Mouse (Mus musculus) CD4-positive, CD25-positive, alpha-beta regulatory T cell, adult 4 months (primary cell): ENCODE data around the gene Itm2b. TPM values are rescaled to one million over a fixed set of nuclear protein-coding genes. Genes with fewer than 3 reads are reported as not detected.

ENCODE experiments used
- ATAC-seq: one replicate; pipeline ENCODE4 v1.8.0; 2017
- polyA plus RNA-seq, 2 experiments: library from polyadenylated mRNA; unstranded; fragments of 100-300 nt; shearing (Covaris generic); gene quantifications; one replicate each; pipeline ENCODE4 v1.2.1; 2017

Gene Itm2b
- polyA plus RNA-seq, 2 experiments from 2014 or later = 926 to 1,094 TPM

GRCm38 (mm10) chr14:73313864-73314263 is 71.2 kb downstream of the Itm2b start:
- no peak for ATAC-seq

- ATAC-seq = no peak
Observed at GRCm38 (mm10) chr14:73313396-73313795, 71.7 kb downstream of the Itm2b start.

- no peak for ATAC-seq
Observed at GRCm38 (mm10) chr14:73312909-73313308, 72.2 kb downstream of the Itm2b start.

Other genes with a start within 250 kb of the Itm2b start
- 10 to 100 TPM; 40.4 to 41.5 TPM for gene Lpar6, start 147.4 kb downstream of the Itm2b start, polyA plus RNA-seq
- 10 to 100 TPM; 10.0 to 85.9 TPM for gene Rb1, start 59.5 kb downstream of the Itm2b start, polyA plus RNA-seq
- gene Med4, start 124.7 kb upstream of the Itm2b start, polyA plus RNA-seq = 10 to 100 TPM; 73.3 to 88.7 TPM
- gene Sucla2, start 140.0 kb upstream of the Itm2b start, polyA plus RNA-seq = 10 to 100 TPM; 75.7 to 78.3 TPM
- 1 to 10 TPM; 3.9 to 4.4 TPM for gene Nudt15, start 163.0 kb upstream of the Itm2b start, polyA plus RNA-seq